In genomic region chr11:102296491-102297472, GRCm38 (mm10) we compare ENCODE assay signal across 8 mouse cellular contexts. TPM values are rescaled to one million over a fixed set of nuclear protein-coding genes. Genes with fewer than 3 reads are reported as not detected.
DNase-seq lines count a peak whose midpoint lies in the region; ATAC-seq and TF ChIP-seq lines count a peak whose summit lies in the region.

Gene Atxn7l3 (minus strand): TSS chr11:102296631.

- H3K4me2 ChIP-seq in forebrain, embryonic 13.5 days = peak within 1 kb of the TSS; percentile 84
- peak within 1 kb of the TSS; percentile 97 for H3K4me2 ChIP-seq in liver, postnatal 0 days (ENCODE audit: low read depth, low read length)
- peak within 1 kb of the TSS; percentile 84 for H3K4me2 ChIP-seq in neural tube, embryonic 14.5 days (ENCODE audit: low read depth, low read length)

- intact Hi-C loops in heart, postnatal 10 days (cut with DNase I) = no loop called here

- H3K27me3 ChIP-seq in E14TG2a.4 (ENCODE audit: insufficient read depth, low read length) = no peaks in the 10 kb centered on the region
- H3K27me3 ChIP-seq in forebrain, embryonic 13.5 days = no peaks in the 10 kb centered on the region
- H3K27me3 ChIP-seq in liver, postnatal 0 days (ENCODE audit: insufficient read depth, low read length) = no peaks in the 10 kb centered on the region
- H3K27me3 ChIP-seq in neural tube, embryonic 14.5 days (ENCODE audit: control insufficient read depth, insufficient read depth, low read length) = no peaks in the 10 kb centered on the region

- H3K9ac ChIP-seq in forebrain, embryonic 13.5 days = peak within 1 kb of the TSS; percentile 95
- H3K9ac ChIP-seq in liver, postnatal 0 days (replicated peaks) = peak within 1 kb of the TSS; percentile 97
- peak within 1 kb of the TSS; percentile 93 for H3K9ac ChIP-seq in neural tube, embryonic 14.5 days (replicated peaks; ENCODE audit: low read depth, low read length)

- peak within 1 kb of the TSS; percentile 92 for H3K4me3 ChIP-seq in E14TG2a.4 (replicated peaks; ENCODE audit: low read length)
- peak within 1 kb of the TSS; percentile 86 for H3K4me3 ChIP-seq in forebrain, embryonic 13.5 days
- H3K4me3 ChIP-seq in liver, postnatal 0 days (ENCODE audit: low read depth, low read length) = peak within 1 kb of the TSS; percentile 93
- H3K4me3 ChIP-seq in neural tube, embryonic 14.5 days (ENCODE audit: low read depth, low read length) = peak within 1 kb of the TSS; percentile 90

- peaks cover 60% of the 10 kb centered on the region for H3K4me1 ChIP-seq in E14TG2a.4 (replicated peaks; ENCODE audit: low read depth, low read length)
- H3K4me1 ChIP-seq in forebrain, embryonic 13.5 days = peaks cover 26% of the 10 kb centered on the region
- peaks cover 20% of the 10 kb centered on the region for H3K4me1 ChIP-seq in liver, postnatal 0 days (ENCODE audit: insufficient read depth)
- peaks cover 9% of the 10 kb centered on the region for H3K4me1 ChIP-seq in neural tube, embryonic 14.5 days (ENCODE audit: control insufficient read depth, insufficient read depth, low read length)

- WGBS in forebrain, embryonic 13.5 days = 0% methylated on average over 34 of the region's 125 CpGs
- WGBS in large intestine, adult 2 months = under 1% methylated on average over 63 of the region's 125 CpGs
- under 1% methylated on average over 47 of the region's 125 CpGs for WGBS in liver, postnatal 0 days (ENCODE audit: insufficient replicate concordance)
- under 1% methylated on average over 51 of the region's 125 CpGs for WGBS in neural tube, embryonic 14.5 days

- TF ChIP-seq EP300 in liver, postnatal 0 days (IDR thresholded peaks at IDR 0.05; ENCODE audit: low read depth) = no peak

- ATAC-seq in forebrain, embryonic 13.5 days = peak; percentile 96
- ATAC-seq in liver, postnatal 0 days = peak; percentile 92
- peak; percentile 94 for ATAC-seq in neural tube, embryonic 14.5 days (ENCODE audit: low read depth)

- TF ChIP-seq CTCF in E14TG2a.4 (conservative IDR thresholded peaks at IDR 0.05; ENCODE audit: low read length) = no peak
- TF ChIP-seq CTCF in liver, postnatal 0 days (IDR thresholded peaks at IDR 0.05; ENCODE audit: low read depth) = peak; percentile 5; the same call in 1 of the 2 replicates

- peak within 1 kb of the TSS; percentile 99 for H3K27ac ChIP-seq in forebrain, embryonic 13.5 days
- H3K27ac ChIP-seq in liver, postnatal 0 days (ENCODE audit: low read depth) = peak within 1 kb of the TSS; percentile 100
- H3K27ac ChIP-seq in neural tube, embryonic 14.5 days (ENCODE audit: low read depth, low read length) = peak within 1 kb of the TSS; percentile 99

- DNase-seq in c-Kit-positive CD71-positive TER-119-positive erythroid progenitor cells, embryonic 14.5 days (ENCODE audit: low spot score) = peak; percentile 98
- DNase-seq in heart, postnatal 10 days = peak; percentile 98 to 99
- no peak for DNase-seq in large intestine, adult 2 months (ENCODE audit: low read depth, low spot score)
- DNase-seq in liver, postnatal 0 days = peak; percentile 99
- peak; percentile 98 for DNase-seq in testis, postnatal 10 days (ENCODE audit: low spot score)

- H3K9me3 ChIP-seq in E14TG2a.4 (ENCODE audit: low read length) = no peaks in the 10 kb centered on the region
- H3K9me3 ChIP-seq in forebrain, embryonic 13.5 days (replicated peaks) = no peaks in the 10 kb centered on the region
- H3K9me3 ChIP-seq in liver, postnatal 0 days (ENCODE audit: low read length) = no peaks in the 10 kb centered on the region; the same call in 1 of the 2 replicates
- no peaks in the 10 kb centered on the region for H3K9me3 ChIP-seq in neural tube, embryonic 14.5 days (ENCODE audit: control insufficient read depth, low read length)

- H3K36me3 ChIP-seq in E14TG2a.4 (ENCODE audit: insufficient read depth, low read length) = peaks cover 36% of the 10 kb centered on the region
- peaks cover 28% of the 10 kb centered on the region for H3K36me3 ChIP-seq in forebrain, embryonic 13.5 days (ENCODE audit: poor library complexity, severe bottlenecking)
- peaks cover 26% of the 10 kb centered on the region for H3K36me3 ChIP-seq in liver, postnatal 0 days (replicated peaks; ENCODE audit: insufficient read depth, low read length)
- peaks cover 18% of the 10 kb centered on the region for H3K36me3 ChIP-seq in neural tube, embryonic 14.5 days (ENCODE audit: control insufficient read depth, insufficient read depth, low read length)

RNA-seq across cellular contexts. Expression of gene Atxn7l3, which starts in this region (rescaled TPM):
- 21.8 and 22.7 TPM in 2 replicates for polyA plus RNA-seq in forebrain, embryonic 13.5 days (2015; fragmentation: Nextera tagmentation; extraction: Ambion mirVana)
- total RNA-seq in heart, postnatal 10 days (2021) = 10 to 100 TPM; 34.1 to 38.3 TPM
- polyA plus RNA-seq in large intestine, adult 2 months (2012; rRNA removed) = 32.7 and 33.6 TPM in 2 replicates
- polyA plus RNA-seq in liver, postnatal 0 days (2015; fragmentation: Nextera tagmentation; extraction: Ambion mirVana) = 4.5 and 4.6 TPM in 2 replicates
- polyA plus RNA-seq in neural tube, embryonic 14.5 days (2014; fragmentation: Nextera tagmentation; extraction: Ambion mirVana) = 36.5 and 36.7 TPM in 2 replicates
